Mouse (Mus musculus) gastrocnemius, adult 2 months (tissue): ENCODE measurements around the gene Itgb2. TPM values are rescaled to one million over a fixed set of nuclear protein-coding genes. Genes with fewer than 3 reads are reported as not detected.

Source experiments
- DNase-seq: peaks from one replicate; pipeline ENCODE4 v3.0.0; 2022
- H3K27ac ChIP-seq: fragments of 200-600 bp; 2 replicates; pipeline ENCODE4 v1.8.1; 2022; ENCODE audit warnings: mild to moderate bottlenecking
- H3K4me3 ChIP-seq: fragments of 200-600 bp; 2 replicates; pipeline ENCODE4 v1.8.1; 2022; ENCODE audit warnings: mild to moderate bottlenecking, moderate library complexity
- CTCF ChIP-seq: fragments of 200-600 bp; IDR thresholded peaks from 2 replicates; pipeline ENCODE4 v1.8.1; 2022; ENCODE audit warnings: antibody characterized with exemption, mild to moderate bottlenecking, moderate library complexity
- intact Hi-C: fragments of 180-260 bp; cut with DNase I; formaldehyde crosslinking; loops from one replicate; pipeline ENCODE4 v1.15.1; 2025
- total RNA-seq, 2 experiments: library from RNA; stranded (reverse); gene quantifications; 2 replicates each; pipeline ENCODE4 v1.2.3; 2021

Itgb2 gene
- total RNA-seq, 2 experiments from 2014 or later = 0.92 to 1.8 TPM

DNA sequence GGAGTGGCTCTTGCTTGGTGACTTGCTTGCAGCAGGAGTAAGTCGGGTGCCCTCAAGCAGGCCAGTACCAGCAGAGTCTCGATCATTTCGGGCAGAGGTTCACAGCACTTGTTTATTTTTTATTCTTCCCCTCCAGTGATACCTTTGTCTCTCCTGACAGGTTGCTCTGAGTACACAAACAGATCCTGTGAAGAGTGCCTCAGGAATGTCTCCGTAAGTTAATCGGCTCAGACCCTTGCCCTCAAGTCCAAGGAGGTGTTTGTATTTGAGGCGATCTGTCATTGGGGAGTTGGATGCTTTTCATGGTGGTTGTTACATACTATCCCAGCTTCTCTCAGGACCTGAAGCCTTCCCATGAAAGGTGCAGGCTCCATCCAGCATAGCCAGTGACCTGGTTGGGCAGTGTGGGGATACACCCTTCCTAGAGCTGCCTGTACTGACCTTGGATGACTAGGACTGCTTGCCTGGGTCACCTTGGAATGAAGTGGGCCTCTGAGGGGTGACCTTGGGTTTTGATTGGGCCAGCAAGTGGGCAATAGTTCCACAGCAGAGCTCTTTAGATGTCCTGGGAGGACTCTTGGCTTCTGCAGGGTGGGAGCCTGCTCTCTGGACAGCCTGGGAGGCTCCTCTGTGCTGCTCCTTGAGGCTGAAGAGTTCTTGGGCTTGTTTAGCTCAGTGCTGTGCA, 57.2 kb downstream of the Itgb2 start:
- intact Hi-C loops = loop anchor here (2.0 to 10.0 kb wide), 2 partner anchors 16 to 172 kb away; partner anchors contain the start of gene Adarb1
- DNase-seq = no peak
- Histone ChIP-seq H3K27ac (peak overlapping the region; percentile 58), H3K4me3 (no peak overlapping the region)
- no peak for TF ChIP-seq CTCF

DNA sequence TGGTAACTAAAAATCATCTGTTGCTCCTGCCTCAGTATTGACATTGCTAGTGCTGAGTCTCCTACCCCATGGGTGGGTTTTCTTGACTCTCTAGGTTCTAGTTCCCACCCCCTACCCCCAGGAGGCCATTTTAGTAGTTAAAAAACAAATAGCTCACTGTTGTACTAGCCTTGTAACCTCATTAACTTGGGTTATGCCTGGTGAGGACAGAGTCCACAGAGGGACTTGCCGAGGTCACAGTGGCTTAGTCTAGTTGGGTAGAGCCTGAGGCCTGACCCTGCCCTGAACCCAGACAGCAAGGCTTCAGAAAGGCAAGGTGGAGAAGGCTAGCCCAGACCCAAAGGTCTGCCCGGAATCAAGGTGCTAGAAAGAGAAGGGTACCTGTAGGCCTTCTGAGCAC, 58.0 kb downstream of the Itgb2 start:
- H3K4me3 ChIP-seq = no peak overlapping the region
- TF ChIP-seq CTCF = no peak
- peak overlapping the region; percentile 58; the same call in 1 of the 2 replicates for H3K27ac ChIP-seq
- intact Hi-C loops = loop anchor here (10.0 kb wide), 1 partner anchor 173 kb away; the partner anchor contains the start of gene Adarb1
- no peak for DNase-seq

DNA sequence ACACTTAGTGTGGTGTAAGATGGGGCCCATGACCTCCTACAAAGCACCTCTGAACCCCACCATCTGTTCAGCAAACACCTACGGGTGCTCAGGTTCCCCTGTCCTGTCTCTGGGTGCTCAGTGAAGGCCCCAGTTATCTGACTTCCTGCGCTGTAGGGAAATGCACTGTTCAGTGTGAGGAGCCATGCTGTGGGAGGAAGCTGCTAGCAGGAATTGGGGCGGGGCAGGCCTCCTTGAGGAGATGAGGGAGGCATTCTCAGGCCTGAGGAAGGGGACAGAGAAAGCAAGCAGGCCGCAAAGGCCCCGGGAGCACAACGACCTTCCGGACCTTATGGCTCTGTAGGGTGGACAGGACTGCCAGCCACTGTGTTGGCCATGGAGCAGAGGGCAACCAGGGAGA, 59.1 kb downstream of the Itgb2 start:
- no peak overlapping the region; the same call in 1 of the 2 replicates for H3K27ac ChIP-seq
- no peak for DNase-seq
- H3K4me3 ChIP-seq = no peak overlapping the region
- intact Hi-C loops = loop anchor here (10.0 kb wide), 1 partner anchor 174 kb away; the partner anchor contains the start of gene Adarb1
- TF ChIP-seq CTCF = no peak

DNA sequence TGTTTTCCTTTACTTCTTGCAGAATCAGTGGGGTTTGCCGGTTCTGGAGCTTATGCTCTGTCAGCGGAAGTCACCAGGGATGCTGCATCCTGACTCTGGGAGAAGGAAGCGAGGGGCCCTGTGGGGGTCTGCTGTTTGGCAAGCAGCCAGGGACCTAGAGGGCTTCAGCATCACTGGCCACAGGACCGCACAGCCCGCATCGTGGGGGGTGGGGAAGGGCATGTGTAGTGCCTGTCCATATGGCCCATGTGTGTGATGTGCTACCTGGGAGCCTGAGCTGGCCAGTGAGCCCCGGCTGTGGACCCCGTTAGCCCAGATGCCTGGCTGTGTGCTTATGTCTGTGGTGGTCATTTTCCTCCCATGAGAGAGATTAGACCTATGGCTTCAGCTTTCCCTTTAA, 59.7 kb downstream of the Itgb2 start:
- 0 out of 2 replicates have a peak overlapping the region, but pooled peaks have one; percentile 13 for H3K27ac ChIP-seq
- TF ChIP-seq CTCF = no peak
- intact Hi-C loops = loop anchor here (10.0 kb wide), 1 partner anchor 175 kb away; the partner anchor contains the start of gene Adarb1

DNA sequence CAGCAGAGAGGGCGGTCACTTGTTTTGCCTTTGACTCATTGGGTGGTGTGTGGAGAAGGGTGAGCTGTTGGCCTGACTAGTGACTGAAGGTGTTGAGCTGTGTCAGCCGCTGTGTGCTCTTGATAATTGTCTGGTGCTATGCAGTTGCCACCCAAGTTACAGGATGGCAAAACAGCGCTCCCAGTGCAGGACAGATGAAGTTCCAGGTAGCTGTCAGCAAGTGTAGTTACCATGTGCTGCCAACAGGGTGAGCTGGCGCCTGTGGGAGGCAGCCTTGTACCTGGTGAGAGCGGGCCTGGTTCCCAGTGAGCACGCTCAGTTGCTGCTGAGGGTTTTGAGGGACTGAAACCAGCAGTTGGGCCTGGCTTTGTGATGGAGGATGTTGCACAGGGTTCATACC, 60.8 kb downstream of the Itgb2 start:
- DNase-seq = peak; percentile 63
- H3K27ac ChIP-seq = no peak overlapping the region
- intact Hi-C loops = no loop called here
- no peak overlapping the region for H3K4me3 ChIP-seq
- peak; percentile 71 for TF ChIP-seq CTCF

More for the DNA sequence above, 59.7 kb downstream of the Itgb2 start:
- H3K4me3 ChIP-seq = no peak overlapping the region
- no peak for DNase-seq

DNA sequence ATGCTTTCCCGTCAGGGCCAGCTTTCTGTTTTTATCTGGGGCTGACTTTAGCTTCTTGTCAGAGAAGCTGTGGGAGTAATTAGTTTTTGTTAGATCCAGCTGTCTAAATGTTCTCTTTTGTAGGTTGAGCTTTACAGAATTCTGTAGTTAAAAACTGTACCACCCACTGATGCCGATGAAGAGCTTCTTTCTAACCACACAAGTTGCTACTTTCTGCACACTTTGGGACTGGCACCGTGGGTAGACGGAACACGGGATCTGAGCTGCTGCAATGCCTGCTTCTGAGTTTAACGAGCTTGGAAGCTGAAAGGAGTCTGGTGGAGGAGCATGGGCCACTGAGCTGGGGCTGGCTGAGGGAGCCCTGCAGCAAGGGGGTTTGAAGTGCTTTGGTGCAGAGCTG, 61.5 kb downstream of the Itgb2 start:
- TF ChIP-seq CTCF = no peak
- Histone ChIP-seq H3K27ac (no peak overlapping the region), H3K4me3 (no peak overlapping the region)
- intact Hi-C loops = no loop called here
- DNase-seq = no peak

DNA sequence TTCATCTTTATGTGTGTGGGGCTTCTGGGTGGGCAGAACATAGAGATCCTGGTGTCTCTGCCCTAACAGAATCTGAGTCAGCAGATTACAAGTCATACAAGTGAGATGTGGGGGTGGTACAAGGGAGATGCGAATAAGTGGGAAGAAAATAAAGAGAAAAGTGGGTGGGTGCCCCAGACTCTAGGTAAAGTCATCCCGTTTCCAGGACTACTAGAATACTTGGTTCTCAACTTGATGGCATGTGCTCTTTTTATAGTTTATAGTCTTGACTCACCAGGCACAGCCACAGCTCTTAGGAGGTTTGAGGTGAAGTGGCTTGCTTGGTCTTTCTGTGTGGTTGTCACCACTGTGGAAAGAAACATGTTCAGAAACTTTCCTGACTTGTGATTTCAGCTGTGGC, 66.0 kb downstream of the Itgb2 start:
- intact Hi-C loops = no loop called here
- DNase-seq = no peak
- no peak overlapping the region for H3K27ac ChIP-seq
- no peak overlapping the region for H3K4me3 ChIP-seq
- no peak for TF ChIP-seq CTCF

DNA sequence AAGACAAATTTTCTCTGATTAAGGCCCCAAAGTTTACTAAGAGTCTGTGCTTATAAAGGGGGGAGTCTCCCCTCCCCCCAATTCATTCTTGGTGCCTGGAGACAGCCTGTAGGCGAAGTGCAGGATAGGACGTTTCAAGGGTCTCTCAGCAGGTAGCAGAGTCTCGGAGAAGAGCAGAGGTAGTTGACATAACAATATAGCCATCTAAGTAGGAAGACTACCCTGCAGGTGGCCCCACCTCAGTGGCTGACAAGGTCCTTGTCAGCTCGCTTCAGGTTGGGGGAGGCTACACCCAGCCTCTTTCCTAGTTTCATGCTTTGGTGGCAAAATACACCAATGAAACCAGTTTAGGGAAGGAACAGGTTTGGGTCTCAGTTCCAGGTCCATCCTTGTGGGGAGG, 73.0 kb downstream of the Itgb2 start:
- Histone ChIP-seq H3K27ac (no peak overlapping the region), H3K4me3 (no peak overlapping the region)
- intact Hi-C loops = loop anchor here (2.0 kb wide), 1 partner anchor 16 kb away; no protein-coding TSS in a partner anchor
- no peak for DNase-seq
- TF ChIP-seq CTCF = no peak

DNA sequence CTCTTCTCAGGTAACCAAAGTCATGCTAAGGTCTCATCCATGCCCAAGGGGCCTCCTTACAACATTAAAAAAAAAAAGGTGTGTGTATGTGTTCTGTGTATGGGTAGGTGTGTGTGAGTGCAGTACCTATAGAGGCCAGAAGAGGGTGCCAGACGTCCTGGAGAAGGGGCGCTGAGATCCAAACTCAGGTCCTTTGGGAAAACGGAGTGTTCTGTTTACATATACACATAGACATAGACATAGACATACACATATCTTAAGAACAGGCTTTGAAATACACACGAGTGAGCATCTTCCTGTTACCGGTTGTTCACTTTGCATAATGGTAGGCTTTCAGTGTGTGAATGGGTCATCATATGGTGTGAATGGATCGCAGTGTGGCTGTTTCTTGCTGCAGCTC, 74.1 kb downstream of the Itgb2 start:
- TF ChIP-seq CTCF = peak; percentile 55
- no peak overlapping the region for H3K4me3 ChIP-seq
- no peak for DNase-seq
- H3K27ac ChIP-seq = no peak overlapping the region
- intact Hi-C loops = no loop called here

DNA sequence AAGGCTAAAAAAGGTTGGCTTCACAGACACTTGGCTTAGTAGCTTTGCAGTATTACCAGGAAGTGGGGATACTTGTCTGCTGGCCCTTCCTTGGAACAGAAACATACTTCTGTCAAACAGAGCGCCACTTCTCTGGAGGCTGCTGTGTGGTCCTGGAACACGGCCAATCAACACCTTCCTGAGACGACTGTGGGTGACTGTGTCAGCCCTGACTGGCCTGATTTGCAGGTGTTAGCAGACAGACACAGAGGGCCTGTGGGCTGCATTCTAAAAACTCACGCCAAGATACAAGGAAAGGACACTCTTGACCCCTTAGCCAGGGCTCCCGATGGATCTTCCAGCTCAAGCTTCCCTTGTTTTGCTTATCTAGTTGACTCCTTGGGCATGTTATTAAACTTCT, 74.9 kb downstream of the Itgb2 start:
- no peak for DNase-seq
- H3K4me3 ChIP-seq = no peak overlapping the region
- no peak for TF ChIP-seq CTCF
- peak overlapping the region; percentile 99 for H3K27ac ChIP-seq
- intact Hi-C loops = no loop called here

DNA sequence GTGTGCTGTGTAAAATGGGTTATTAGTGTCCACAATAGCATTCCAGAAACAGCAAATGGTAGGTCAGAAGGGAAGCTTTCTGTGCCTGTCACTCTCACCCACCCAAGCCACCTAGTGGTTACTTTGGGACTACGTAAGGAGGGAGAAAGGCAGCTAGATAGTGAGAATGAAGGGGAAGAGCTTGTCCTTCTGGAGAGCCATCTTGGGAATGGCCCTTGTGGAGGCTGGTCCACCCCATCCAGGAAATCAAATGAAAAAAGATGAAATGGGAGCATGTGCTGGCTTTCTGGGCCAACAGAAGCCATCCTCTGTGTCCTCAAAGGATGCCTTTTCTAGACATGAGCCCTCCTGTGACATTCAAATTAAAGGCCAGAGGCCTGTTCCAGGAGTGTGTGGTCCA, 75.3 kb downstream of the Itgb2 start:
- H3K27ac ChIP-seq = peak overlapping the region; percentile 99
- DNase-seq = no peak
- TF ChIP-seq CTCF = peak; percentile 55
- H3K4me3 ChIP-seq = peak overlapping the region; percentile 79
- intact Hi-C loops = no loop called here

DNA sequence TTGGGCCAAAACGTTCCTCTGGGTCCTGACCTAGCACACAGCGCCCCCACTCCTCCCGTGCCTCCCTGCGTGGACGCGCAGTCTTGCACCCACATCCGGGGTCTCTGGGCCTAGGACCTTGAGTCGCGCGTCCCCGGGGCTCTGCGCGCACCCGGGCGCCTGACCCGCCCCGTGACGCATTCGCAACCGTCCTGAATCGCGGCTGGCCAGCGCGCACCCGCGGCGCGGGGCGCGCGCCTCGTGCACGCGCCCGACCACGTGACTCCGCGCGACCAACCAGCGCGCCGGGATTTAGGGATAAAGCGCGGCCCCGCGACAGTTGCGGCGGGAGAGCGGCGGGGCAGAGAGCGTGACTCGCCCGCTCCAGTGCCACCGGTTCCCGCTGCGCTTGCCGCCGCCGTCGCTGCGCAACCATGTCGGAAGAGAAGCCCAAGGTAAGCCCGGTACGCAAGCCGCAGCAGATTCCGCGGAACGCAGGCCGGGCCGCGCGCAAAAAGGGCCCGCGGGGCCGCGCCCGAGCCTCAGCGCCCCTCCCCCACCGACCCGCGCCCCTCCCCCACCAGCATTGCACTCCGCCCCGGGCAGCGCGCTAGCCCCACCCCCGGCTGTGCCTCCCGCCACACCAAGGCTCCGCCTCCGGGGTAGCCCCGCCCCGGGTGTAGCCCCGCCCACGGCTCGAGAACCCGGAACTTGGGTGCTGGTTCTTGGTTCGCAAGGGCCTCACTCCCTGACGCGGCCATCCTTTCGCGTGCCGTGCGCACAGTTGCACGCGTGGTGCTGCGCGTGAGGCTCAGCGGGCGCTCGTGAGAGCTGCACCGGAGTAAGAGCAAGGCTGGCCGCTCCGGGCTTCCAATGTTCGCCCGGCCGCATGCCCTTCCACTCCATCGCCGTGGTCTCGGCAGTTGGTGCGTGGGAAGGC, 76.1 kb downstream of the Itgb2 start, which contains the start of the genes Sumo3 and Gm49325:
TSS of gene Sumo3 (plus strand) at position 190 of the 919 bp plus-strand sequence.
TSS of gene Gm49325 (plus strand) at position 290 of the 919 bp plus-strand sequence.
- Histone ChIP-seq H3K4me3 (peak within 1 kb of the TSS; percentile 79), H3K27ac (peak within 1 kb of the TSS; percentile 99)
- DNase-seq = peak; percentile 98
- intact Hi-C loops = no loop called here
- no peak; the same call in 1 of the 2 replicates for TF ChIP-seq CTCF

DNA sequence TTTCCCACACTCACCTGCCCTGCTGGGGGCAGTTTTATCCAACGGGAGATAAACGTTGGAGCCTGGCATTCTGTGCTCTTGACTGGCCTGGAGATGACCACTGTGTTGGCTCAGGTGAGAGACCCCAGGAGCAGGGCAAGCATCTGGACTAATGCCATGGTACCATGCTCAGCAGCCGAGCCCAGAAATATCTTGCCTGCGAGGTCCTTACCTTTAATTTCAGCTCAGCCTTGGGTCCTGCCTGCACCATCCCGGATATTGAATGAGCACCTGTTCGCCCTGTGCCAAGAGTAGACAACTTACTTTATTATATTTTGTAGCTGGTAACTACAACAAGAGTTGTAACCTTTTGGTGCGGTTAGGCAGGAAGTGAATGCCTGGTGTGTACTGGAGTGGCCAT, 76.8 kb downstream of the Itgb2 start:
- no peak for TF ChIP-seq CTCF
- Histone ChIP-seq H3K4me3 (peak overlapping the region; percentile 79), H3K27ac (peak overlapping the region; percentile 99)
- DNase-seq = no peak
- intact Hi-C loops = no loop called here
